Mouse (Mus musculus) C2C12 (cell line): ENCODE results near the gene Slc46a1.

Experiments used
- CTCF ChIP-seq: IDR thresholded peaks from one replicate; pipeline ENCODE4 v1.5.1; 2011; ENCODE audit not compliant: control insufficient read depth, insufficient read depth, insufficient read length
- MAX ChIP-seq: IDR thresholded peaks from one replicate; pipeline ENCODE4 v1.6.1; 2011; ENCODE audit warnings: mild to moderate bottlenecking, control low read depth
- MYOG ChIP-seq: IDR thresholded peaks from one replicate; pipeline ENCODE4 v1.6.1; 2011; ENCODE audit not compliant: control insufficient read depth, insufficient read length; ENCODE audit errors: extremely low read depth
- USF1 ChIP-seq: IDR thresholded peaks from one replicate; pipeline ENCODE4 v1.6.1; 2011; ENCODE audit warnings: low read depth, mild to moderate bottlenecking, control low read depth, moderate library complexity

DNA sequence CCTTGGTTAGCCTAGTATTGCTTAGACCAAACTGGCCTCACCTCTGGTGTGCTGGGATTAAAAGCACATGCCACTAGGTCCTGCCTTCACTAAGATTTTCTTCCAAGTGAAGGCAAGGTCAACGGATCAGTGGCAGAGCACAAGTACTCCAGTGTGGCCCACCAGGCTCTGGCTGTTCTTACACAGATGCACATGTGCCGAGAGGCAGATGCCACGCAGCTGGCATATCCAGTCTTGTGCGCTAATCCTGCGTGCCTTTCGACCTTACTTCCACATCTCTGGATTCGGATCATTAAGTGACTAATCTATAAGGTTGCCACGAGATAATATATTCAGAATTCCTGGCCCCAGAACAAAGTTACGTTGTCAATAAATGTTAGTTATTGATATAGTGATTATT is 381 bp upstream of the Slc46a1 start:
- TF ChIP-seq MAX (no peak), CTCF (no peak), USF1 (no peak), MYOG (no peak)
